Mouse (Mus musculus) left cerebral cortex, adult 9 months (tissue): ENCODE data around the gene Rnf220.

ENCODE experiments used
- DNase-seq, 2 experiments: peaks; one replicate each; pipeline ENCODE4 v3.0.0; 2022; ENCODE audit warnings: low spot score in 2 of 2

The Rnf220 gene

GRCm38 (mm10) chr4:117379803-117380557 lies 116.9 kb downstream of the Rnf220 start:
- DNase-seq: no peak

DNA sequence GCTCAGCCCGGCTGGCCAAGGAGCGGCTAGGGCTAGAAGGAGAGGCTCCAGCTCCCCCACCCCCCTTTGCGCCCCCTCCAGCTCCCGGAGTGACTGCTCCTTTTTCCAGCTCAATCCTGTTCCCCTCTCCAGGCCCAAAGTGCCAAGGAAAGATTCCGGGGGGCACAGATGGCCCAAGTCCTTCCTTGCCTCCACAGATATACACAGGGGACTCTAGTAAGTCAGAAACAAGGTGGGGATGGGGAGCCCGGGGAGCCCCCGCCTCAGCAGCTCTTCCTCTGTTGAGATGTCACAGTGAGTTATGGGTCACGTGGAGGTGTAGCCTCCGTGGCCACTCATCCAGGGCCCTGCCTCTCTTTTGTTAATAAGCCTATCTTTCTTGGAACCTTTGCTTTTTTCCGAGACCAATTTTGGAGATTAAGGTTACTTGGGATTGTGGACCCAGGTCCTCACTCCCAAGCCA lies 122.7 kb downstream of the Rnf220 start:
- no peak for DNase-seq

GRCm38 (mm10) chr4:117373324-117374077 lies 123.4 kb downstream of the Rnf220 start:
- DNase-seq: no peak

- DNase-seq: no peak
Observed at GRCm38 (mm10) chr4:117371896-117372295, 125.0 kb downstream of the Rnf220 start.

DNA sequence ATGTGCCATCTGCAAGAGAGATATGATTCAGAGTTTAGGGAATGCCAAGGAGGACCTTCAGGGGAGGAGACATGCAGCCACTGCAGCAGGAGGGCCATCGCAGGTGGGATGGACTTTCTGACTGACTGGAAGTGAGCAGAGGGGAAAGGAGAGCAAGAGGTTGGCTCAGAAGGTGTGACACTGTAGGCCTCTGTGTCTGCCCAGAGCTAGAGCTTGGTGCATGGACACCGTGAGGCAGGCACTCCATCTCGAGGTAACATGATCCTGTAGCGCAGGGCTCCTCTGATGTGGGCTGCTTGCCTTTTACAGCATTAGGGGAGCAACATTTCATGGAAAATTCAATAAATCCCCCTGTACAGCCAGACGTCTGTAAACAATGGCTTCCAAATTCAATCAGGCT lies 126.5 kb downstream of the Rnf220 start:
- no peak for DNase-seq

GRCm38 (mm10) chr4:117369571-117369970 lies 127.3 kb downstream of the Rnf220 start:
- no peak for DNase-seq

DNA sequence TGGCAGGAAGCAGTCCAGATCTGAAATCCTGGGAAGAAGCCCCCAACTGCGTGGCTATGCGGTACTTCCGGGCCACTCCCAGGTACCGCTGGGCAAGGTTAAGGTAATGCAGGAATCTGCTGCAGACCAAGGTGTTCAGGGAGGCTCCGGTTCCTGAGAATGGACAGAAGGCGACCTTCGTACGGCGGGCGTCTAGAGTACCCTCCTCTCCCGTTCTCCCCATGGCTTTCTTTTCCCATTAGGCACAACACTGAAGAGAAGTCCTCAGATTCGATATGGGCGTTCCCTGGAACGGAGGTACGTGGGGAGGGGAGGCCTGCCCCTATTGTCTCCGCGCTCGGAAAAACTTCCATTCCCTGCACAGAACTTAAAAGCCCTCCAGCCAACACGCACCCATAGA lies 129.5 kb downstream of the Rnf220 start:
- no peak for DNase-seq

DNA sequence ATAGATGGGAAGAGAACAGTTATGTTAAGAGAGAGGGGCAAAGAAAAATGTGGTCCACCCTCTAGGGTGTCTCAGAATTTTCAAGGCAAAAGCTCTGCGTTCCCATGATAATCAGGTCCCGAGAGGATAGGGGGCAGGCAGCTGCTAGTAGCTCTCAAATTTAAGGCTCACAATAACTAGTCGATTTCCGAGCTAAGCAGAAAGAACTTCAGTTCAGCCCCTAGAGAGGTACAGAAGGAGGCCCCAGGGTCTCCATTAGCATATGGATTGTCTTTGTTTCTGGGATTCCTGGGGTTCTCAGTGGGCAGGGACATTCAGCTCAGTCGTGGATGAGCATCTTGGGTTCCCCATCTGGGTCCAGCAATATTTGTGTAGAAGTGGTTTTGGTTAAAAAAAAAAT lies 134.8 kb downstream of the Rnf220 start:
- DNase-seq: no peak

- DNase-seq: no peak
Observed at GRCm38 (mm10) chr4:117361558-117361873, 135.3 kb downstream of the Rnf220 start.

DNA sequence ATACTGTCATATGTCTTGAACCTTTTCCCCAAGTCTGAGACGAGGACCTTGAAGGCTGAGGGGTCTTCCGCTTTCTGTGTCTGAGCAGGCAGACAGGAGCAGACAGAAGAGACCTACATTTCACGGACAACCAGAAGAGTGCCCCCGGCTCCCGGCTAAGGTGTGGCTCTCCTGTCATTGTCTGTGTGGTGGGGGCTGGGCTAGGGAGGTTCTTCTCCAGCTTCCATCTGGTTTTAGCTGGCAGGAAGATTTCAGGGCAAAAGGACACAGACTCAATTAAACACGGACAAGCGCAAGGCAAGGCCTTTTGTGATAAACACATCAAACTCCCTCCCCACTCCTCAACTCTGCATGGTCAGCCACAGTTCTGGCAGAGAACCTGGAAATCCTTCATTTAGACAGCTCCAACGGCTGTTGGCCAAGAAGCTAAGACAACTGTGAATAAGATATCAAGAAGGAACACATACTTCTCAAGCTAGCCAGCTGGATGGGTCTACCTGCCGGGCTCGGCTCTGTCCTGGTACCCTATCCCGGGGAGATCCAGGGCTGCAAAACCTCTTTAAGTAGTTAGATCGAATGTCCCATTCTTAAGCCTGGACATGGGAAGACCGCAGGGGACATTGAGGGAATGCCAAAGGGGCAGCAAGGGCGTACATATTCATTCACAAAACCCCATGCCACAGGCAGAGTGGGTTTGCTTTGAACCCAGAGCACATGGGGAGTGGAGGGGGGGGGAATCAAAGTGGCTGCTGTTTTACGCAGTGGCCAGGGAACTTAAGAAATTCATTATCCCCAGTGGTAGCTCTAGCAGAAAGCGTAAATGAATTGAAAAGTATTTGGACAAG lies 135.9 kb downstream of the Rnf220 start:
- DNase-seq: no peak

- DNase-seq: no peak
Observed at GRCm38 (mm10) chr4:117359803-117360382, 137.0 kb downstream of the Rnf220 start.

DNA sequence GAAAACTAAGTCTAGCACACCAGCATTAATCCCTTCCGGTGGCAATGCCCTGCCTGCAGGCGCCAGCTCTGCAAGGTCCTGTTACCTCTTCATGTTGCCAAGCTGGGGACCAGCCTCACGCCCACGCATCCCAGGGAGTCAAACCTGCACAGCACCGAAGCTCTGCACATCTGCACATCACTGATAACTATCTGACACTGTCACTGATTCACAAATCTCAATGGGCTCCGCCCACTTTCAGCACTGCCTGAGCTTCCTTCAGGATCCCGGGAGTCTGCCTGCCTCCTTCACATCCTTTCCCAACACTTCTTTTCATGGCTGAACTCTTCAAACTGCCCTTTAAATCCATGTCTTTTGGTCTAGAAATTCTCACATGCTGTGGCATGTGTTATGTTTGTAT lies 138.9 kb downstream of the Rnf220 start:
- no peak for DNase-seq

DNA sequence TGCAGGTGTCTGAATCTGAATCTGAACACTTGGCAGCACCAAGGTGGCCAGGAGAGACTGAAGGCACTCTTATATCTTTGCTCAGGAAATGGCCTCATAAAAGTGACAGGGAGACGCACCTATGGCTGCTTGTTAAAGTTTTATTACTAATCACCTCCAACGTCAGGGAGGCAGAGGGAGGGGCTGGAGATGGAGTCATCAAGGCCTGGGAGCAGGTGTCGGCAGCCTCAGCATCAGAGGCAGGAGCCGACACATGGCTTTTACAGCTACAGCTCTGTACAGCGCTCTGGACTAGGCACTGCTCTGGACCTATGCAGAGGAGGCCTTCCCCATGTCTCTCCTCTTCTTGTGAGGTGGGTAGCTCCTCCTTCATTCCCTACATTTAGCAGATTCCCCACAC lies 139.7 kb downstream of the Rnf220 start:
- no peak for DNase-seq

- DNase-seq: no peak
Observed at GRCm38 (mm10) chr4:117356223-117356622, 140.6 kb downstream of the Rnf220 start.

- no peak for DNase-seq
Observed at GRCm38 (mm10) chr4:117354651-117355050, 142.2 kb downstream of the Rnf220 start.

DNA sequence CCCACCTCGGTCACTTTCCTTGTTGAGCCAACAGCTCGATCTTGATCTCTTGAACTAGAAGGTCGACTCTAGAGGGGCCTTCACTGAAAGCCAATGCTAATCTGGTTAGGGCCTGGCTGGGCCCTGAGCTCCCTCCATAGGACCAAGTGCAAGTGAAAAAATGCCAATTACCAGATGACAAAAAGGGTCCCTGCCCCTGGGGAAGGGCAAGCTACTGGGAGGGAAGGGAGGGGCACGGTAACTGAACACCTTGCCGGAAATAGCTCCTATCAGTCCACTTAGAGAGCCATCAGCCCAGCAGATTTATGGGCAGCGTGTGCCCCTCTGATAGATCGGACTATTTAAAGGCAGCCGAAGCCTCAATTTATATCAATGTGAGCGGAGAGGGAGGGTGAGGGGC lies 143.9 kb downstream of the Rnf220 start:
- DNase-seq: no peak

DNA sequence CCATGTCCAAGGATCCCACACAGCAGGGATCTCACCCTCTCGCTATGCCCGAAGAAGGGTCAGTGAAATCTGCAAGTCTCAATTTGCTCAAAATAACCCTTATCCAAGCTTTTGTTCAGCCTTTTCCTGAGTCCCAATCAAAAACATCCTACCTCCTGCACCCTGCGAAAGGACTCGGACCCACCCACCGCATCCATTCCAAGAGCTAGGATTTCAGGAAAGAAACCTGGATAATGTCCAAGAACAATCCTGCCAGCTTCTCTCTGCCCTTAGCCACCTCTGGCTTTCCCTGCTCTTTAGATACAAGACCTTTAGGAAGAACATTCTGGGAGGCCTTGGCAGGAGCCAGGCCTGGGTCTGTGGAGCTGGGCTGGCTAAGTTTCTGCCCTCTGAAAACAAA lies 144.8 kb downstream of the Rnf220 start:
- no peak for DNase-seq

- no peak for DNase-seq
Observed at GRCm38 (mm10) chr4:117350139-117350693, 146.6 kb downstream of the Rnf220 start.

- DNase-seq: no peak
Observed at GRCm38 (mm10) chr4:117349327-117349726, 147.5 kb downstream of the Rnf220 start.

GRCm38 (mm10) chr4:117346025-117346424 lies 150.8 kb downstream of the Rnf220 start:
- peak in 1 of 2 experiments; percentile 38 for DNase-seq

GRCm38 (mm10) chr4:117343385-117343784 lies 153.5 kb downstream of the Rnf220 start:
- no peak for DNase-seq

DNA sequence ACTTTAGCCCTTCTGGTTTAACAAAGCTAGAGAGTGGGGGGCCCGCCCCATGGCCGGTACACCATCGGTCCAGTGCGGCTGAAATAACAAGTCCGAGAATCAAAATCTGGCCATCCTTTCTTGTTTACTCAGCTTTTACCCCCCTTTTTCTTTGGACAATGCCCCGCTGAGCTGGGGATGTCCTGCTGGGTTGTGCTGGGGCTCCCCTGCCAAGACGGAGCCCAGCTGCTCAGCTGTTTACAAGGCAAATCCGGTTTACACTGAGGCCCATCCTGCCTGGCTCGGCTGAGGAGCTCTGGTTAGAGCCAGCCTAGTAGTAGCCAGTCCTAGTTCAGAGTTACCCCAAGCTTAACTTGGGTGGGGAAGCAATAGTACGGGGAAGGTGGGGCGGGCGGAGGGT lies 154.1 kb downstream of the Rnf220 start:
- DNase-seq: no peak
